Mouse (Mus musculus) heart, adult 2 months (tissue): Measurements from ENCODE around the gene Trim17.
"Not testable (repeated sequence)": the region's sequence is repeated elsewhere in the genome, so short reads cannot be mapped to it uniquely, and the experiment has no call there.

Experiments used
- CTCF ChIP-seq: fragments of 200-600 bp; IDR thresholded peaks from 2 replicates; pipeline ENCODE4 v1.8.1; 2022; ENCODE audit warnings: antibody characterized with exemption, mild to moderate bottlenecking, moderate library complexity
- EP300 ChIP-seq: fragments of 200-500 bp; IDR thresholded peaks from 2 replicates; pipeline ENCODE4 v1.6.1; 2011; ENCODE audit warnings: low read depth, low read length, control low read depth; ENCODE audit not compliant: insufficient read depth
- POLR2A ChIP-seq: fragments of 200-500 bp; IDR thresholded peaks from 2 replicates; pipeline ENCODE4 v1.6.1; 2011; ENCODE audit warnings: mild to moderate bottlenecking, low read depth, low read length, control low read depth; ENCODE audit not compliant: insufficient read depth

- TF ChIP-seq POLR2A, CTCF, EP300: not testable (repeated sequence)
These were observed 390 bp upstream of the Trim17 start for GRCm38 (mm10) chr11:58954170-58954419.
